Mouse (Mus musculus): ENCODE results near the gene Bdp1.

DNA sequence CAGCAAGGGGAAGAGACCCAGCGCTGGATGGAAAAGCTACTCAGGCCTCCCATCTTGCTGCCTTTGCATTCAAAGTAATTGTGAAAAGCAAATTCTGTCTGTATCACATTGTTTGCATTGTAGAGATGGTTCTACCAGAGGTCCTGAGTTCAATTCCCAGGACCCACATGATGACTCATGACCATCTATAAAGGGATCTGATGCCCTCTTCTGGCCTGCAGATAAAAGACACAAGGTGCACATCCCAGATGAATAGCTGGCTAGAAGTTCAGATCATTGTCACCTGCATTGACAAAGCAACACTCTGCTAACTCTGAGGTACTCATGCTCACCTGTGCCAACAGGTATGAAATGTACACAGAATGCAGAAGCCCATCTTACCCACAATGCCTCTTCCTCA lies 120.5 kb downstream of the Bdp1 start:
- TF ChIP-seq CTCF (IDR thresholded peaks at IDR 0.05; ENCODE audit: low read depth, low read length) = no peak
- no peak for TF ChIP-seq TAL1 (conservative IDR thresholded peaks at IDR 0.05; ENCODE audit: low read depth, low read length)
- TF ChIP-seq GATA1 (IDR thresholded peaks at IDR 0.05; ENCODE audit: borderline replicate concordance, low read length) = no peak

Data from G1E (cell line).